Mouse (Mus musculus) small intestine, adult 2 months (tissue): ENCODE measurements around the gene Ube2l3.

ENCODE experiments used
- CTCF ChIP-seq: fragments of 200-500 bp; IDR thresholded peaks from 2 replicates; pipeline ENCODE4 v1.5.1; 2012; ENCODE audit warnings: low read depth, mild to moderate bottlenecking, control low read depth, inconsistent platforms, low read length, moderate library complexity, mixed read lengths; ENCODE audit not compliant: insufficient replicate concordance, insufficient read length; ENCODE audit errors: extremely low read depth
- POLR2A ChIP-seq: fragments of 200-500 bp; IDR thresholded peaks from 2 replicates; pipeline ENCODE4 v1.6.1; 2012; ENCODE audit warnings: low read depth, mild to moderate bottlenecking, control low read depth, inconsistent platforms, low read length, moderate library complexity

GRCm38 (mm10) chr16:17110771-17111743 lies 91.4 kb downstream of the Ube2l3 start, which contains the start of gene Ppil2:
- TF ChIP-seq POLR2A: peak; percentile 69; the same call in 1 of the 2 replicates
- no peak for TF ChIP-seq CTCF
